Mouse (Mus musculus) small intestine, adult 10 weeks (tissue): ENCODE data around the gene Rpl10. TPM values are rescaled to one million over a fixed set of nuclear protein-coding genes. Genes with fewer than 3 reads are reported as not detected.

ENCODE experiments used
- polyA plus RNA-seq: library from polyadenylated mRNA; stranded (reverse); fragments of 350-450 nt; fragmentation: Illumina TruSeq; extraction: RNeasy Lipid Tissue Mini Kit (QIAGEN cat#74804); gene quantifications from one replicate; pipeline ENCODE4 v1.2.3, GENCODE M21; 2014; ENCODE audit warnings: low replicate concordance

The Rpl10 gene
- polyA plus RNA-seq, result 610 TPM

DNA sequence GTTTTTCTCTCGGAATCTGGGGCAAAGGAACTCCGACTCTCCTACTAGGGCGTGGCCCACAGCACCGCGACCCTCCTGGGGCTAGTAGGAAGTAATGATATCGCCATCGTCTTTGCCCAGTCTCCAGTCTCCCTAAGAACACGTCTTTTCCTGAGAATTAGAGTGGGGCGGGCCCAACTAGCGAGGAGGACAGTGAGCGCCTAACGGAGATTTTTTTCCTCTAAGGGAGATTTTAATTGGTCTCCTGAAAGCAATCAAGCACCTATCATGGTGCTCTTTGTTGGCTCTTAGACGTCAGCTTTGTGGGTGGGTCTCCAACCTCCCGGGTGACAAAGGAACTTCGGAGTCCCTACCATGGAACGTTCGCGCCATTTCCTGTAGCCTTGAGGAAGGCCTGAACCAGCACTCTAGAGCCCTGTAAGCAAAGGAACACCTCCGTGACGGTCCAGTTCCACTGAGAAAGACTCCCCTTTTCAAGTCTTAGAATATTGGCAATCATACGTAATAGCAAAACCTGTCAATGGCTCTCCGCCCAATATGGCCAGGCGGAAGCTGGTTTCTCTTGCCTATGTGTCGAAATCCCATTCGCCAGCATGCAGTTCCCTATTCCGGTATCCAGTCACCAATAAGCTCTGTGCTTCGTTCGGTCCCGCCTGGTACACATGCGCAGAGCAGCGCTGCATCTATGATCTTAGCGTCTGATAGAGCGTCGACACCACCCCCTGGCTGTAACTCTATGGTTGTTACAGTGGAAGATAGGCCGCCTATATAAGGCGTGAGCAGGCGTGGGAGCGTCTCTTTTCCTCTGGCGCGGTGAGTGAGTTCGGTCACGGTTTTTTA, at the start of gene Rpl10:
Gene Rpl10, plus strand, starts transcription at position 751 of the 840 bp plus-strand sequence.

DNA sequence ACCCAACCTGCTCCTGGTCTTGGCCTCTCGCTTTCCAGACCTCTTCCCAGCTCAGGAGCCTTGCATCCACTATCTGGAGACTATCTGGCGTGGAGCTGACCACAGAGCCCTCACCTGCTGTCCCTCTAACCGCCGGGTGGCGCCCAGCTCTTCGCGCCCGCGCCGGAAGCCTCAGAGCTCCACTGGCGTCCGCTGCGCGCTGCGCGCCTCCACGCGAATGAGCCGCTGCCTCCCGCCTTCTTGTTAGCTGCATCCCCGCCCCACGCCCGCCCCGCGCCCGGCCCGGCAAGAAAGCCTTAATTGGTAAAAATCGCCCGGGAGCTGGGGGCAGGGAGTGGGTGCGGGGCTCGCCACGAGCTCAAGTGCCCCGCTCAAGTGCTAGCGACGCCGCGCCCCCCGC, 21.0 kb upstream of the Rpl10 start, which contains the start of gene Flna:
Gene Flna, minus strand, starts transcription at position 206 of the 400 bp plus-strand sequence.

GRCm38 (mm10) chrX:74254153-74254887, 16.3 kb upstream of the Rpl10 start, which contains the start of gene Emd:
TSS of gene Emd (plus strand) at chrX:74254687.

GRCm38 (mm10) chrX:74281732-74282394, 11.3 kb downstream of the Rpl10 start, which contains the start of the genes Taz and Dnase1l1:
TSS of gene Taz (plus strand) at chrX:74281912.
TSS of gene Dnase1l1 (minus strand) at chrX:74282337.

GRCm38 (mm10) chrX:74296538-74297448, 26.2 kb downstream of the Rpl10 start, which contains the start of gene Atp6ap1:
TSS of gene Atp6ap1 (plus strand) at chrX:74297097.

DNA sequence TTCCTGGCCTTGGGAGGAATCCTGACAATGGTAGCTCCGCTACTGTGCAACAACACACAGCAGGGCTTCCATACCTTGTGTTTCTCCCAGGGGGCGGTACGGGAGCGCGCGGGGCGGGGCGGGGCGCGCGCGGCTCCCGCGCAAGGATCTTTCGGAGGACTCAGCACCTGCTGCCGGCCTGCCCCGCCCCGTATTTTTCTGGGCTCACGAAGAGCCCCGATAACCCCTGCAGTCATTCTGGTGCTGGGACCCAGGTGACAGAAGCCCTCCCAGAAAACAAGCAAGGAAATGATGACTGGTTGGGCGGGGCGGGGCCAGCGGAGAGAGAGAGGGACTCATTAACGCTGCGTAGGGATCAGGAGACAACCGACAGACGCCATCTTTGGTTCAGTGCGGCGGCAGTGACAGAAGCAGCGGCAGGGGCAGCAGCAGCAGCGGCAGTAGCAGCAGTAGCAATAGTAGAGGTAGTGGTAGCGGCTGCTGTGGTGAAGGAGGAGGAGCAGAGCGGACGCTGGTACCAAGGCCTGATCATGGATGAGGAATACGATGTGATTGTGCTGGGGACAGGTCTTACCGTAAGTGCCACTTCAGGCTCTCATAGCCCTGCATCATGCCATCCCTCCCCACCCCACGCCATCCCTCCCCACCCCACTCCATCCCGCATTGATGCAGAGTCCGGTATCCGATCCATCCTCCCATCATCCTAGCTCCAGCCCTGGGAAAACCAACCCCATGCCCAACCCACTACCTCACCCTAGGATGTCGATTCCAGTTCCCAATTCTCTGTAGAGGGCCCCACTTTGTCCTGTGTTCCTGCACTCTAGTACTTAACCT, 34.5 kb downstream of the Rpl10 start, which contains the start of gene Gdi1:
Gene Gdi1, plus strand, starts transcription at position 132 of the 834 bp plus-strand sequence.

GRCm38 (mm10) chrX:74312540-74313464, 42.2 kb downstream of the Rpl10 start, which contains the start of gene Fam50a:
TSS of gene Fam50a (plus strand) at chrX:74313033.

Other genes with a start within 250 kb of the Rpl10 start
- gene Irak1, start 246.9 kb upstream of the Rpl10 start, polyA plus RNA-seq, result 25.2 TPM
- gene Opn1mw, start 143.3 kb upstream of the Rpl10 start, polyA plus RNA-seq, result not detected
- 10.2 TPM for gene Mecp2, start 135.4 kb upstream of the Rpl10 start, polyA plus RNA-seq
- gene Tex28, start 103.0 kb upstream of the Rpl10 start, polyA plus RNA-seq, result not detected
- not detected for gene Tktl1, start 93.6 kb upstream of the Rpl10 start, polyA plus RNA-seq
- 16.9 TPM for gene Flna, start 21.0 kb upstream of the Rpl10 start, polyA plus RNA-seq
- 23.2 TPM for gene Emd, start 16.1 kb upstream of the Rpl10 start, polyA plus RNA-seq
- gene Taz, start 11.1 kb downstream of the Rpl10 start, polyA plus RNA-seq, result 48.9 TPM
- 52.9 TPM for gene Dnase1l1, start 11.5 kb downstream of the Rpl10 start, polyA plus RNA-seq
- gene Atp6ap1, start 26.3 kb downstream of the Rpl10 start, polyA plus RNA-seq, result 90.9 TPM
- 81.7 TPM for gene Gdi1, start 34.2 kb downstream of the Rpl10 start, polyA plus RNA-seq
- gene Fam50a, start 42.2 kb downstream of the Rpl10 start, polyA plus RNA-seq, result 4.8 TPM
- 0.63 TPM for gene Plxna3, start 58.3 kb downstream of the Rpl10 start, polyA plus RNA-seq
- gene Lage3, start 82.8 kb downstream of the Rpl10 start, polyA plus RNA-seq, result 7.2 TPM
- gene Ubl4a, start 102.4 kb downstream of the Rpl10 start, polyA plus RNA-seq, result 27.4 TPM
- 6.6 TPM for gene Slc10a3, start 102.5 kb downstream of the Rpl10 start, polyA plus RNA-seq
- 3.7 TPM for gene Fam3a, start 122.5 kb downstream of the Rpl10 start, polyA plus RNA-seq
- 32.8 TPM for gene Ikbkg, start 122.5 kb downstream of the Rpl10 start, polyA plus RNA-seq
- 8.9 TPM for gene G6pdx, start 158.4 kb downstream of the Rpl10 start, polyA plus RNA-seq
- not detected for gene Gm6880, start 210.6 kb downstream of the Rpl10 start, polyA plus RNA-seq